Mouse (Mus musculus): ENCODE data around the gene Rars.

DNA sequence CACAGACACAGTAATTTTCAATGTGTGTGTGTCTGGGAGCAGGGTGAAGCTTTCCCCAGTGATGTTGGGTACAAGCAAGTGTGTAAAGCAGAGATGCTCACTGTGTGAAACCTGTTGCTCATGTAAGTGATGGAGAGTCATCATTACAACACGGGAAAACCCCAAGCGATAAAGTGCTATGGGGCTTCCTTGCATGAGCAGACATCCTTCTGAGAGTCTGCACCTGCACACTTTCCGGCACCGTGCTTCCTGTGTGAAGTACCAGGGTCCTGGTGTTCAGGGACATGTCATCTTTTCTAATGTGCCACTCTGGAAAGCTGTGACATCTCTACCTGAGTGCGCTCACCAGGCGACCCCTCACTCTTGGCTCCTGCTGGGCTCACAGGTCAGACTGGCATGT lies 48.5 kb upstream of the Rars start:
- no peak for TF ChIP-seq EP300 (IDR thresholded peaks at IDR 0.05; ENCODE audit: low read depth)
- no peak for TF ChIP-seq CTCF (IDR thresholded peaks at IDR 0.05; ENCODE audit: low read depth)
